Mouse (Mus musculus) liver, postnatal 0 days (tissue): ENCODE measurements around the gene Acvr1b. TPM values are rescaled to one million over a fixed set of nuclear protein-coding genes. Genes with fewer than 3 reads are reported as not detected.

Experiments used
- ATAC-seq: fragments of 200-750 bp; cut with Nextera tagmentation; 2 replicates; pipeline ENCODE4 v1.8.0; 2017; ENCODE audit warnings: mild to moderate bottlenecking, moderate library complexity
- DNase-seq: peaks from one replicate; pipeline ENCODE4 v3.0.0-alpha.2; 2016
- H3K27ac ChIP-seq: fragments of 300-500 bp; sonication (generic); 2 replicates; pipeline ENCODE4 v1.5.1; 2014; ENCODE audit warnings: antibody characterized with exemption, moderate library complexity, mild to moderate bottlenecking, low read depth
- H3K27me3 ChIP-seq: fragments of 300-500 bp; sonication (generic); 2 replicates; pipeline ENCODE4 v1.6.1; 2014; ENCODE audit warnings: low read length, control low read depth, mixed read lengths; ENCODE audit not compliant: insufficient read depth
- H3K36me3 ChIP-seq: fragments of 300-500 bp; sonication (generic); replicated peaks from 2 replicates; pipeline ENCODE4 v1.6.1; 2014; ENCODE audit warnings: mild to moderate bottlenecking, control low read depth, low read length, moderate library complexity, mixed read lengths; ENCODE audit not compliant: insufficient read depth
- H3K4me1 ChIP-seq: fragments of 300-500 bp; sonication (generic); 2 replicates; pipeline ENCODE4 v1.6.1; 2014; ENCODE audit warnings: antibody characterized with exemption, mild to moderate bottlenecking, control low read depth; ENCODE audit not compliant: insufficient read depth
- H3K4me2 ChIP-seq: fragments of 300-500 bp; sonication (generic); 2 replicates; pipeline ENCODE4 v1.6.1; 2014; ENCODE audit warnings: low read depth, mild to moderate bottlenecking, low read length, moderate library complexity, mixed read lengths
- H3K4me3 ChIP-seq: fragments of 300-500 bp; sonication (generic); 2 replicates; pipeline ENCODE4 v1.5.1; 2014; ENCODE audit warnings: low read depth, low read length
- H3K9ac ChIP-seq: fragments of 300-500 bp; sonication (generic); replicated peaks from 2 replicates; pipeline ENCODE4 v1.6.1; 2014; ENCODE audit warnings: mild to moderate bottlenecking, moderate library complexity
- H3K9me3 ChIP-seq: fragments of 300-500 bp; sonication (generic); 2 replicates; pipeline ENCODE4 v1.6.1; 2016; ENCODE audit warnings: mild to moderate bottlenecking, control low read depth, low read length, mixed read lengths
- CTCF ChIP-seq: sonication (generic); IDR thresholded peaks from 2 replicates; pipeline ENCODE4 v1.5.1; 2016; ENCODE audit warnings: antibody characterized with exemption, low read depth
- EP300 ChIP-seq: IDR thresholded peaks from 2 replicates; pipeline ENCODE4 v1.6.1; 2016; ENCODE audit warnings: antibody characterized with exemption, low read depth, mild to moderate bottlenecking
- WGBS: fragments of 180-500 bp; shearing (Covaris S2); extraction: QIAGEN DNeasy Blood & Tissue Kit; methylation state at CpG from one replicate; pipeline ENCODE4 v1.1.7; 2014; ENCODE audit not compliant: insufficient replicate concordance; 5-methylcytosine and 5-hydroxymethylcytosine counted together
- polyA plus RNA-seq: library from polyadenylated mRNA; unstranded; fragments of >200 nt; fragmentation: Nextera tagmentation; extraction: Ambion mirVana; gene quantifications from 2 replicates; pipeline ENCODE4 v1.2.1, GENCODE M21; 2015

Acvr1b gene
- polyA plus RNA-seq, 1 experiment from 2014 or later, result 2.2 TPM

- no peak for ATAC-seq
- H3K4me2 ChIP-seq, result peak overlapping the region; percentile 90
- H3K27ac ChIP-seq, result peak overlapping the region; percentile 92
Measured at GRCm38 (mm10) chr15:101176284-101176680, 2.4 kb downstream of the Acvr1b start.

DNA sequence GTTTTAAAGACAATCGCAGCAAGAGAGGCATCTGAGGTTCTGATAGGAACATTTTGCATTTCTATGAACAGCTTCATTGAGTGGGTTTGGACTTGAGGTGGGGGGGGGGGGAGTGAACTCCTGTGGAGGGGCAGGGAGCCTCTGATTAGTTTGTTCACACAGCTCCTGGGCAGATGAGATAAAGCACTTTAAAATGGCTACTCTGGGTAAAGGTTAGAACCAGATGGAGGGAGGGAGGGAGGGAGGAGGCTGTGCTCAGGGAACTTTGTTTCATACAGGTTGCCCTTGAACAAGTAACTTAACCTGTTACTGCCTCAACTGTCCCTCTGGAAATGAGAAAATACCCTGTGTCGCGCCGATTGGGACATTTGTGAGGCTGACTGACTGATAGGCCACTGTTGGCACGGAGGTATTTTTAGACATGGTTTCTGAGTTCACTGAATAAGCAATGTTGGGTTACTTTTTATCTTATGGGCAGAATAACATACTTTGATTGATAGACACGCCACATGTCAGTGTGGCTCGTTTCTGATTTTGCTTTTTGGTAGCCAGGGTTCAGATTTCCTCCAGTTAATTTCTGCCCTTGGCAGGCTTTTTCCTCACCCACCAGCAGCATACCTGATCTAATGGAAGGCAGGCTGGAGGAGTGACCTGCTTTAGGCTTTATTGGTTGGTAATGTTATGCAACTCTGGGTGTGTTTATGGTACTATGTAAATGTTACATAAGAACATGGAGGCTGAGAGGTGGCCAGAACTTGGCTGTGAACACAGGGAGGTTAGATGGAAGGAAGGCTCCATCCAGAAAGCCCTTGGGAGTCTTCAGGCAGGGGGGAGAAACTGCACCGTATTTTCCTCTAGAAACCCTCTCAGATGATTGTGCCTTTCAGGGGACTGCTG, 3.2 kb downstream of the Acvr1b start:
- H3K36me3 ChIP-seq, result no peaks in the 10 kb centered on the region
- TF ChIP-seq CTCF (no peak), EP300 (no peak)
- no peak overlapping the region for H3K9ac ChIP-seq
- peak overlapping the region; percentile 92 for H3K27ac ChIP-seq
- WGBS, result 31% methylated on average over 8 of the region's 8 CpGs
- no peak overlapping the region for H3K4me3 ChIP-seq
- no peaks in the 10 kb centered on the region for H3K27me3 ChIP-seq
- DNase-seq, result no peak
- peak; percentile 67 for ATAC-seq
- H3K4me1 ChIP-seq, result peaks cover 63% of the 10 kb centered on the region
- H3K9me3 ChIP-seq, result no peaks in the 10 kb centered on the region
- H3K4me2 ChIP-seq, result peak overlapping the region; percentile 29; the same call in 1 of the 2 replicates

More at GRCm38 (mm10) chr15:101176284-101176680, 2.4 kb downstream of the Acvr1b start:
- Histone ChIP-seq H3K27me3 (no peaks in the 10 kb centered on the region), H3K4me3 (no peak overlapping the region), H3K9ac (0 out of 2 replicates have a peak overlapping the region, but pooled peaks have one; percentile 16), H3K36me3 (no peaks in the 10 kb centered on the region), H3K4me1 (peaks cover 60% of the 10 kb centered on the region), H3K9me3 (no peaks in the 10 kb centered on the region)
- TF ChIP-seq EP300 (no peak), CTCF (no peak)
- 17% methylated on average over 3 of the region's 3 CpGs for WGBS
- DNase-seq, result no peak

- ATAC-seq (no peak), DNase-seq (no peak)
- no peak overlapping the region for H3K4me2 ChIP-seq
- no peaks in the 10 kb centered on the region for H3K27me3 ChIP-seq
- no peaks in the 10 kb centered on the region for H3K36me3 ChIP-seq
- WGBS, result 49% methylated on average over 15 of the region's 15 CpGs
- peaks cover 50% of the 10 kb centered on the region for H3K4me1 ChIP-seq
- no peak for TF ChIP-seq EP300
- H3K27ac ChIP-seq, result no peak overlapping the region
- no peak overlapping the region for H3K9ac ChIP-seq
- H3K4me3 ChIP-seq, result no peak overlapping the region
- H3K9me3 ChIP-seq, result no peaks in the 10 kb centered on the region
Measured at GRCm38 (mm10) chr15:101180363-101181105, 6.7 kb downstream of the Acvr1b start.

- H3K4me1 ChIP-seq, result peaks cover 48% of the 10 kb centered on the region
Measured at GRCm38 (mm10) chr15:101181106-101181466, 7.2 kb downstream of the Acvr1b start.

DNA sequence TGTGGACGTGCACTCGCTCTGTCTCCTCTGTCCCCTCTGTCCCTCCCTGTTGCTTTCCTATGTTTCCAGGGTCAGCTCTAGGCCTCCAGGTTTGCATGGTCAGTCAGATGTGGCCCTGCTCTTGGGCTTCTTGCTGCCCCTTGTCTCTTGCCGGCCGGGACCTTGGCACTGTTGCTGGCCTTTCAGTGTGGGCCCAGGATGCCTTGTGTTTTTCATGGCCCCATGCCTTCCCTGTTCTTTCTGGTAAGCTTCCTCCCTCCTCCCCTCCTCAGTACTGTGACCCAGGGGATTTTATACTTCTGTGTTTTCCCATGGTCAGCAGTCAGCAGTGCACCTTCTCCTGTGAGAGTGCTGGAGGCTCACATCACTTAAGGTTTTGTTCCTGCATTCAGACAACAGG, 7.6 kb downstream of the Acvr1b start:
- ATAC-seq (no peak), DNase-seq (no peak)
- Histone ChIP-seq H3K9me3 (no peaks in the 10 kb centered on the region), H3K4me3 (no peak overlapping the region), H3K27ac (no peak overlapping the region), H3K27me3 (no peaks in the 10 kb centered on the region), H3K36me3 (no peaks in the 10 kb centered on the region), H3K9ac (no peak overlapping the region), H3K4me2 (no peak overlapping the region), H3K4me1 (peaks cover 44% of the 10 kb centered on the region)
- 59% methylated on average over 4 of the region's 4 CpGs for WGBS
- TF ChIP-seq EP300, result no peak
- no peak for TF ChIP-seq CTCF

More at GRCm38 (mm10) chr15:101181106-101181466, 7.2 kb downstream of the Acvr1b start:
- no peak for TF ChIP-seq CTCF
- no peak for TF ChIP-seq EP300
- no peak overlapping the region for H3K4me3 ChIP-seq
- H3K9me3 ChIP-seq, result no peaks in the 10 kb centered on the region
- no peak overlapping the region for H3K9ac ChIP-seq
- WGBS, result 59% methylated on average over 5 of the region's 5 CpGs
- H3K27ac ChIP-seq, result no peak overlapping the region
- no peaks in the 10 kb centered on the region for H3K36me3 ChIP-seq
- H3K27me3 ChIP-seq, result no peaks in the 10 kb centered on the region
- DNase-seq, result no peak
- no peak overlapping the region for H3K4me2 ChIP-seq
- ATAC-seq, result no peak

- Histone ChIP-seq H3K27ac (no peak overlapping the region), H3K4me3 (no peak overlapping the region), H3K4me1 (peaks cover 35% of the 10 kb centered on the region), H3K27me3 (no peaks in the 10 kb centered on the region), H3K9ac (no peak overlapping the region), H3K36me3 (no peaks in the 10 kb centered on the region), H3K4me2 (no peak overlapping the region), H3K9me3 (no peaks in the 10 kb centered on the region)
- 68% methylated on average over 5 of the region's 5 CpGs for WGBS
- no peak for ATAC-seq
- TF ChIP-seq EP300 (no peak), CTCF (no peak)
- no peak for DNase-seq
Measured at GRCm38 (mm10) chr15:101182676-101183075, 8.8 kb downstream of the Acvr1b start.
